Mouse (Mus musculus) CH12.LX (cell line): Measurements from ENCODE around the gene Trim9. TPM values are rescaled to one million over a fixed set of nuclear protein-coding genes. Genes with fewer than 3 reads are reported as not detected.

ENCODE experiments used
- DNase-seq: peaks from one replicate; pipeline ENCODE4 v3.0.0-alpha.2; 2013; ENCODE audit errors: extremely low read depth
- H3K27ac ChIP-seq: 2 replicates; pipeline ENCODE4 v1.5.1; 2012; ENCODE audit warnings: low read depth, mild to moderate bottlenecking, control low read depth, moderate library complexity; ENCODE audit not compliant: insufficient read depth
- H3K27me3 ChIP-seq: replicated peaks from 2 replicates; pipeline ENCODE3; 2012; ENCODE audit warnings: inconsistent platforms
- H3K36me3 ChIP-seq, 2 experiments: replicated peaks in 1 of 2; 2 replicates each; pipeline versions ENCODE3 to v1.6.1; 2012; ENCODE audit warnings: inconsistent platforms in 1 of 2, low read length in 1 of 2, mild to moderate bottlenecking in 1 of 2, mixed read lengths in 1 of 2, moderate library complexity in 1 of 2; ENCODE audit not compliant: control insufficient read depth in 1 of 2, insufficient read depth in 1 of 2
- H3K4me1 ChIP-seq, 2 experiments: 2 replicates each; pipeline ENCODE4 v1.6.1; 2012; ENCODE audit warnings: inconsistent platforms in 1 of 2, moderate library complexity in 1 of 2; ENCODE audit not compliant: insufficient read depth in 2 of 2, control insufficient read depth in 1 of 2
- H3K4me2 ChIP-seq: 2 replicates; pipeline ENCODE4 v1.6.1; 2012; ENCODE audit warnings: low read depth, mild to moderate bottlenecking, control low read depth; ENCODE audit not compliant: poor library complexity, insufficient read depth, severe bottlenecking
- H3K4me3 ChIP-seq, 3 experiments: fragments of 150-350 bp in 1 of 3; sonication (generic) in 1 of 3; replicated peaks in 1 of 3; 2 replicates each; pipeline versions ENCODE3 to v1.5.1; 2011 to 2012; ENCODE audit warnings: low read depth in 2 of 3, low read length in 2 of 3, mild to moderate bottlenecking in 2 of 3, moderate library complexity in 2 of 3, control low read depth in 1 of 3, improper control_type of control experiment in 1 of 3, inconsistent platforms in 1 of 3, mixed read lengths in 1 of 3; ENCODE audit not compliant: poor library complexity in 1 of 3
- H3K79me2 ChIP-seq: replicated peaks from 2 replicates; pipeline ENCODE4 v1.6.1; 2012; ENCODE audit warnings: mild to moderate bottlenecking, moderate library complexity; ENCODE audit not compliant: control insufficient read depth, poor library complexity, insufficient read depth, severe bottlenecking; ENCODE audit errors: extremely low read depth
- H3K9ac ChIP-seq: 2 replicates; pipeline ENCODE4 v1.6.1; 2012; ENCODE audit warnings: low read depth, mild to moderate bottlenecking, control low read depth, moderate library complexity; ENCODE audit not compliant: insufficient read depth
- H3K9me3 ChIP-seq: replicated peaks from 2 replicates; pipeline ENCODE3; 2012; ENCODE audit warnings: low read length, inconsistent platforms, mixed read lengths
- BHLHE40 ChIP-seq: IDR thresholded peaks from 2 replicates; pipeline ENCODE4 v1.6.1; 2011; ENCODE audit warnings: mild to moderate bottlenecking, low read depth, low read length, improper control_type of control experiment
- CHD1 ChIP-seq: IDR thresholded peaks from 2 replicates; pipeline ENCODE4 v1.6.1; 2012; ENCODE audit warnings: low read depth, low read length, improper control_type of control experiment, inconsistent platforms
- CHD2 ChIP-seq: IDR thresholded peaks from 2 replicates; pipeline ENCODE4 v1.6.1; 2011; ENCODE audit warnings: low read length, improper control_type of control experiment
- CTCF ChIP-seq, 2 experiments: IDR thresholded peaks in 1 of 2; conservative IDR thresholded peaks in 1 of 2; 2 replicates each; pipeline ENCODE4 v1.5.1; 2011 to 2012; ENCODE audit warnings: low read depth in 2 of 2, low read length in 2 of 2, improper control_type of control experiment in 1 of 2, inconsistent platforms in 1 of 2, mild to moderate bottlenecking in 1 of 2, moderate library complexity in 1 of 2
- E2F4 ChIP-seq: IDR thresholded peaks from 2 replicates; pipeline ENCODE4 v1.6.1; 2011; ENCODE audit warnings: low read depth, low read length, improper control_type of control experiment; ENCODE audit not compliant: insufficient replicate concordance
- ELF1 ChIP-seq: IDR thresholded peaks from 2 replicates; pipeline ENCODE4 v1.6.1; 2014; ENCODE audit warnings: low read depth, mild to moderate bottlenecking, inconsistent platforms, low read length, improper control_type of control experiment
- EP300 ChIP-seq: IDR thresholded peaks from 2 replicates; pipeline ENCODE4 v1.6.1; 2011; ENCODE audit warnings: low read length, improper control_type of control experiment
- ETS1 ChIP-seq: conservative IDR thresholded peaks from 2 replicates; pipeline ENCODE4 v1.6.1; 2012; ENCODE audit warnings: low read depth, mild to moderate bottlenecking, inconsistent platforms, low read length, improper control_type of control experiment, moderate library complexity
- GABPA ChIP-seq: IDR thresholded peaks from 2 replicates; pipeline ENCODE4 v1.6.1; 2012; ENCODE audit warnings: low read depth, low read length, improper control_type of control experiment, inconsistent platforms; ENCODE audit not compliant: insufficient replicate concordance
- HCFC1 ChIP-seq: IDR thresholded peaks from 2 replicates; pipeline ENCODE4 v1.6.1; 2012; ENCODE audit warnings: low read depth, mild to moderate bottlenecking, inconsistent platforms, low read length, improper control_type of control experiment
- IRF4 ChIP-seq: IDR thresholded peaks from 2 replicates; pipeline ENCODE4 v1.6.1; 2014; ENCODE audit warnings: low read depth, mild to moderate bottlenecking, inconsistent platforms, low read length, improper control_type of control experiment
- JUN ChIP-seq: IDR thresholded peaks from 2 replicates; pipeline ENCODE4 v1.6.1; 2011; ENCODE audit warnings: low read depth, mild to moderate bottlenecking, low read length, improper control_type of control experiment, moderate library complexity; ENCODE audit not compliant: insufficient read depth
- JUND ChIP-seq: conservative IDR thresholded peaks from 2 replicates; pipeline ENCODE4 v1.6.1; 2011; ENCODE audit warnings: low read depth, low read length, improper control_type of control experiment
- KAT2A ChIP-seq: IDR thresholded peaks from 2 replicates; pipeline ENCODE4 v1.6.1; 2012; ENCODE audit warnings: low read length, improper control_type of control experiment, inconsistent platforms; ENCODE audit not compliant: insufficient replicate concordance
- MAFK ChIP-seq: IDR thresholded peaks from 2 replicates; pipeline ENCODE4 v1.6.1; 2011; ENCODE audit warnings: low read length, improper control_type of control experiment; ENCODE audit not compliant: insufficient replicate concordance
- MAX ChIP-seq: IDR thresholded peaks from 2 replicates; pipeline ENCODE4 v1.6.1; 2011; ENCODE audit warnings: low read length, improper control_type of control experiment
- MAZ ChIP-seq: IDR thresholded peaks from 2 replicates; pipeline ENCODE4 v1.6.1; 2012; ENCODE audit warnings: low read depth, mild to moderate bottlenecking, inconsistent platforms, low read length, improper control_type of control experiment, moderate library complexity
- MEF2A ChIP-seq: IDR thresholded peaks from 2 replicates; pipeline ENCODE4 v1.6.1; 2014; ENCODE audit warnings: low read depth, mild to moderate bottlenecking, inconsistent platforms, low read length, improper control_type of control experiment, borderline replicate concordance
- MXI1 ChIP-seq: IDR thresholded peaks from 2 replicates; pipeline ENCODE4 v1.6.1; 2011; ENCODE audit warnings: mild to moderate bottlenecking, low read depth, low read length, improper control_type of control experiment
- MYC ChIP-seq: IDR thresholded peaks from 2 replicates; pipeline ENCODE4 v1.6.1; 2011; ENCODE audit warnings: low read depth, mild to moderate bottlenecking, improper control_type of control experiment, low read length
- NELFE ChIP-seq: IDR thresholded peaks from 2 replicates; pipeline ENCODE4 v1.6.1; 2011; ENCODE audit warnings: low read depth, low read length, improper control_type of control experiment
- NRF1 ChIP-seq: IDR thresholded peaks from 2 replicates; pipeline ENCODE4 v1.6.1; 2014; ENCODE audit warnings: low read depth, mild to moderate bottlenecking, inconsistent platforms, low read length, improper control_type of control experiment, moderate library complexity
- PAX5 ChIP-seq: IDR thresholded peaks from 2 replicates; pipeline ENCODE4 v1.6.1; 2012; ENCODE audit warnings: low read length, inconsistent platforms, mixed read lengths
- POLR2A ChIP-seq: IDR thresholded peaks from 2 replicates; pipeline ENCODE4 v1.6.1; 2011; ENCODE audit warnings: low read depth, mild to moderate bottlenecking, improper control_type of control experiment, low read length
- POLR2AphosphoS2 ChIP-seq: IDR thresholded peaks from 2 replicates; pipeline ENCODE4 v1.6.1; 2011; ENCODE audit warnings: low read depth, low read length, improper control_type of control experiment
- RAD21 ChIP-seq: IDR thresholded peaks from 2 replicates; pipeline ENCODE4 v1.6.1; 2011; ENCODE audit warnings: low read depth, mild to moderate bottlenecking, low read length, improper control_type of control experiment, moderate library complexity
- RCOR1 ChIP-seq: conservative IDR thresholded peaks from 2 replicates; pipeline ENCODE4 v1.6.1; 2012; ENCODE audit warnings: low read depth, mild to moderate bottlenecking, inconsistent platforms, low read length, improper control_type of control experiment
- SIN3A ChIP-seq: IDR thresholded peaks from 2 replicates; pipeline ENCODE4 v1.6.1; 2012; ENCODE audit warnings: low read length, improper control_type of control experiment, inconsistent platforms
- SMC3 ChIP-seq: IDR thresholded peaks from 2 replicates; pipeline ENCODE4 v1.6.1; 2011; ENCODE audit warnings: low read depth, low read length, improper control_type of control experiment
- TCF12 ChIP-seq: IDR thresholded peaks from 2 replicates; pipeline ENCODE4 v1.6.1; 2014; ENCODE audit warnings: low read depth, mild to moderate bottlenecking, inconsistent platforms, low read length, improper control_type of control experiment
- UBTF ChIP-seq: IDR thresholded peaks from 2 replicates; pipeline ENCODE4 v1.6.1; 2012; ENCODE audit warnings: low read depth, mild to moderate bottlenecking, inconsistent platforms, low read length, improper control_type of control experiment, moderate library complexity
- USF1 ChIP-seq: IDR thresholded peaks from 2 replicates; pipeline ENCODE4 v1.6.1; 2014; ENCODE audit warnings: low read depth, mild to moderate bottlenecking, inconsistent platforms, low read length, improper control_type of control experiment
- USF2 ChIP-seq: conservative IDR thresholded peaks from 2 replicates; pipeline ENCODE4 v1.6.1; 2011; ENCODE audit warnings: low read depth, low read length, improper control_type of control experiment
- ZC3H11A ChIP-seq: IDR thresholded peaks from 2 replicates; pipeline ENCODE4 v1.6.1; 2012; ENCODE audit warnings: low read depth, mild to moderate bottlenecking, inconsistent platforms, low read length, improper control_type of control experiment
- ZKSCAN1 ChIP-seq: IDR thresholded peaks from 2 replicates; pipeline ENCODE4 v1.6.1; 2012; ENCODE audit warnings: low read depth, inconsistent platforms, low read length, improper control_type of control experiment, borderline replicate concordance
- ZMIZ1 ChIP-seq: IDR thresholded peaks from 2 replicates; pipeline ENCODE4 v1.6.1; 2012; ENCODE audit warnings: low read depth, mild to moderate bottlenecking, inconsistent platforms, low read length, improper control_type of control experiment
- ZNF384 ChIP-seq: IDR thresholded peaks from 2 replicates; pipeline ENCODE4 v1.6.1; 2012; ENCODE audit warnings: low read depth, low read length, improper control_type of control experiment, inconsistent platforms
- dilution Hi-C: fragments of 300-500 bp; cut with MboI; formaldehyde crosslinking; loops from 2 replicates; pipeline ENCODE4 v1.14.3; 2020; ENCODE audit warnings: low sequenced_read_pairs; ENCODE audit not compliant: extremely low pct_unique_long_range_greater_than_20kb, extremely low pct_ligation_motif_present
- in situ Hi-C: fragments of 300-500 bp; cut with MboI; formaldehyde crosslinking; loops from 3 replicates; pipeline ENCODE4 v1.14.3; 2019; ENCODE audit warnings: low sequenced_read_pairs, low pct_ligation_motif_present, low pct_unique_long_range_greater_than_20kb, mixed read lengths
- polyA plus RNA-seq: library from polyadenylated mRNA; unstranded; fragments of >175 nt; gene quantifications from 2 replicates; pipeline ENCODE4 v1.2.1, GENCODE M21; 2012; ENCODE audit warnings: low read depth; ENCODE audit not compliant: insufficient read length
- total RNA-seq, 2 experiments: library from RNA; depleted of rRNA; stranded (reverse); fragments of 300-350 nt in 1 of 2; fragments of >200 nt in 1 of 2; gene quantifications; 2 replicates each; pipeline ENCODE4 v1.2.3; 2012 to 2014

Trim9 gene
- total and polyA plus RNA-seq, 3 experiments = 0.07 TPM; not detected in 2

- no peak overlapping the region for H3K4me3 ChIP-seq
- no peaks in the 10 kb centered on the region for H3K79me2 ChIP-seq
- no peak overlapping the region for H3K27ac ChIP-seq
- H3K4me2 ChIP-seq = no peak overlapping the region
- H3K9me3 ChIP-seq = no peaks in the 10 kb centered on the region
- H3K4me1 ChIP-seq = peaks cover 0 to 4% of the 10 kb centered on the region in 2 experiments; a peak in 2 of 4 replicates
- dilution Hi-C loops = no loop called here
- DNase-seq = no peak
- no peak overlapping the region for H3K9ac ChIP-seq
- no peaks in the 10 kb centered on the region for H3K36me3 ChIP-seq
- H3K27me3 ChIP-seq = no peaks in the 10 kb centered on the region
- TF ChIP-seq CHD2 (no peak), PAX5 (no peak), ETS1 (no peak), SIN3A (no peak), ZKSCAN1 (no peak), NELFE (no peak), NRF1 (no peak), KAT2A (no peak), JUN (no peak), MXI1 (no peak), MEF2A (no peak), IRF4 (no peak), EP300 (no peak), CTCF (conservative IDR thresholded peaks at IDR 0.05 in 1 of 2, IDR thresholded peaks at IDR 0.05 in 1 of 2; ENCODE audit: low read depth in 2 of 2, low read length in 2 of 2) (no peak), RCOR1 (no peak), MAX (peak; percentile 91), UBTF (no peak), MAZ (no peak), ZC3H11A (no peak), SMC3 (no peak), RAD21 (no peak), MAFK (no peak), ZNF384 (no peak), TCF12 (no peak), USF1 (peak; percentile 76), ELF1 (no peak), HCFC1 (no peak), MYC (0 out of 2 replicates have a peak, but pooled peaks have one; percentile 39), GABPA (no peak), E2F4 (no peak), POLR2A (no peak), POLR2AphosphoS2 (no peak), BHLHE40 (peak; percentile 55), CHD1 (no peak), USF2 (peak; percentile 84), ZMIZ1 (no peak), JUND (no peak)
- in situ Hi-C loops = no loop called here
Measured at GRCm38 (mm10) chr12:70277071-70277939, 70.1 kb downstream of the Trim9 start.
